Mouse (Mus musculus) ES-E14 (cell line): ENCODE data around the gene BC080695. TPM values are rescaled to one million over a fixed set of nuclear protein-coding genes. Genes with fewer than 3 reads are reported as not detected.
"Not testable (repeated sequence)": the region's sequence is repeated elsewhere in the genome, so short reads cannot be mapped to it uniquely, and the experiment has no call there.

Experiments used
- DNase-seq: peaks from one replicate; pipeline ENCODE4 v3.0.0-alpha.2; 2013; ENCODE audit warnings: low read depth, low spot score
- H3K27ac ChIP-seq: 2 replicates; pipeline ENCODE4 v1.5.1; 2012; ENCODE audit warnings: low read depth, mild to moderate bottlenecking, low read length, moderate library complexity, mixed read lengths; ENCODE audit not compliant: poor library complexity, insufficient read depth, severe bottlenecking
- H3K36me3 ChIP-seq: 2 replicates; pipeline ENCODE4 v1.6.1; 2012; ENCODE audit warnings: mild to moderate bottlenecking, low read length, moderate library complexity, mixed read lengths; ENCODE audit not compliant: control insufficient read depth, poor library complexity, insufficient read depth, severe bottlenecking
- H3K4me1 ChIP-seq, 2 experiments: fragments of 150-350 bp in 1 of 2; sonication (generic) in 1 of 2; 2 replicates each; pipeline ENCODE4 v1.6.1; 2012; ENCODE audit warnings: low read length in 2 of 2, mild to moderate bottlenecking in 1 of 2, mixed read lengths in 1 of 2; ENCODE audit not compliant: control insufficient read depth in 2 of 2, insufficient read depth in 2 of 2, poor library complexity in 1 of 2
- H3K4me3 ChIP-seq, 2 experiments: fragments of 150-350 bp in 1 of 2; sonication (generic) in 1 of 2; 2 replicates each; pipeline ENCODE4 v1.5.1; 2012; ENCODE audit warnings: low read length in 2 of 2, low read depth in 1 of 2, mild to moderate bottlenecking in 1 of 2, mixed read lengths in 1 of 2; ENCODE audit not compliant: insufficient read depth in 1 of 2, poor library complexity in 1 of 2, severe bottlenecking in 1 of 2
- H3K9ac ChIP-seq: 2 replicates; pipeline ENCODE4 v1.6.1; 2012; ENCODE audit warnings: low read depth, mild to moderate bottlenecking, low read length, mixed read lengths; ENCODE audit not compliant: poor library complexity, insufficient read depth, severe bottlenecking
- H3K9me3 ChIP-seq: fragments of 150-350 bp; sonication (generic); 2 replicates; pipeline ENCODE4 v1.6.1; 2012; ENCODE audit warnings: low read depth, mild to moderate bottlenecking, low read length; ENCODE audit not compliant: control insufficient read depth, insufficient read depth
- MAFK ChIP-seq: IDR thresholded peaks from 2 replicates; pipeline ENCODE4 v1.6.1; 2014; ENCODE audit warnings: mild to moderate bottlenecking, low read depth, low read length, inconsistent platforms; ENCODE audit not compliant: insufficient read depth
- ZNF384 ChIP-seq: IDR thresholded peaks from 2 replicates; pipeline ENCODE4 v1.6.1; 2012; ENCODE audit warnings: low read depth, low read length, inconsistent platforms
- in situ Hi-C, 2 experiments: fragments of 600-800 bp; cut with MboI; formaldehyde crosslinking; loops; one replicate each; pipeline ENCODE4 v1.15.1; 2025; ENCODE audit warnings: low sequenced_read_pairs in 2 of 2, inconsistent platforms in 1 of 2; ENCODE audit not compliant: unreplicated experiment in 2 of 2
- total RNA-seq: library from RNA; depleted of rRNA; stranded (reverse); fragments of 300-350 nt; gene quantifications from 2 replicates; pipeline ENCODE4 v1.2.3, GENCODE M21; 2012; rRNA removed

Gene BC080695
- total RNA-seq, result 1.5 and 1.6 TPM in 2 replicates

DNA sequence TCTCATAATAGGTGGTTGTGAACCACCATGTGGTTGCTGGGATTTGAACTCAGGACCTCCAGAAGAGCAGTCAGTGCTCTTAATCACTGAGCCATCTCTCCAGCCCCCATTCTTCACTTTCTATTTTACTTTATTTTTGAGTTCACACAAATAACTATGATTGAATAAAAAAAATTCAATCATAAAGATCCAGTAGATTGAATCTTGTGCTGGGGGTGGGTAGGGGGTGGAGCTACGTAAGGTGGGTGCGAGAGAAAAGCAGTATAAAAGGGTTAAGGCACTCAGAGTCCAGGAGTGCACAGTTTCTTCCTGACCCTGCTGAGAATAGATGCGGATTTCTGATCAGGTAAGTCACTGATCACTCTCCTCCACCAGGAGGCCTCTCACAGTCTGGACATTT, at the start of gene BC080695, which contains the start of gene Gm13057:
BC080695 (plus strand) TSS at position 301 of the 400 bp plus-strand sequence.
Gm13057 (plus strand) TSS at position 310 of the 400 bp plus-strand sequence.
- H3K36me3 ChIP-seq, H3K9ac ChIP-seq, H3K9me3 ChIP-seq, H3K27ac ChIP-seq, H3K4me3 ChIP-seq, DNase-seq, H3K4me1 ChIP-seq, in situ Hi-C loops: not testable (repeated sequence)

DNA sequence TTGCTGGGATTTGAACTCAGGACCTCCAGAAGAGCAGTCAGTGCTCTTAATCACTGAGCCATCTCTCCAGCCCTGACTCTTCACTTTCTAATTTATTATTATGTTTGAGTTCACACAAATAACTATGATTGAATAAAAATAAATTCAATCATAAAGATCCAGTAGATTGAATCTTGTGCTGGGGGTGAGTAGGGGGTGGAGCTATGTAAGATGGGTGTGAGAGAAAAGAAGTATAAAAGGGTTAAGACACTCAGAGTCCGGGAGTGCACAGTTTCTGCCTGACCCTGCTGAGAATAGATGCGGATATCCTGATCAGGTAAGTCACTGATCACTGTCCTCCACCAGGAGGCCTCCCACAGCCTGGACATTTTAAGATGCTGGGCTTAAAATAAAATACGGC, 40.5 kb upstream of the BC080695 start, which contains the start of gene Gm13043:
Gm13043 (plus strand) TSS at position 301 of the 400 bp plus-strand sequence.
- no peak for DNase-seq
- H3K36me3 ChIP-seq, result no peaks in the 10 kb centered on the region
- H3K4me1 ChIP-seq, result no peaks in the 10 kb centered on the region
- no peak within 1 kb of the TSS for H3K27ac ChIP-seq
- H3K4me3 ChIP-seq, result no peak within 1 kb of the TSS
- in situ Hi-C loops, result no loop called here
- H3K9ac ChIP-seq, result no peak within 1 kb of the TSS
- TF ChIP-seq ZNF384 (no peak), MAFK (no peak)
- H3K9me3 ChIP-seq, result no peaks in the 10 kb centered on the region

DNA sequence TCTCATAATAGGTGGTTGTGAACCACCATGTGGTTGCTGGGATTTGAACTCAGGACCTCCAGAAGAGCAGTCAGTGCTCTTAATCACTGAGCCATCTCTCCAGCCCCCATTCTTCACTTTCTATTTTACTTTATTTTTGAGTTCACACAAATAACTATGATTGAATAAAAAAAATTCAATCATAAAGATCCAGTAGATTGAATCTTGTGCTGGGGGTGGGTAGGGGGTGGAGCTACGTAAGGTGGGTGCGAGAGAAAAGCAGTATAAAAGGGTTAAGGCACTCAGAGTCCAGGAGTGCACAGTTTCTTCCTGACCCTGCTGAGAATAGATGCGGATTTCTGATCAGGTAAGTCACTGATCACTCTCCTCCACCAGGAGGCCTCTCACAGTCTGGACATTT, 15.8 kb upstream of the BC080695 start, which contains the start of gene Gm13040:
Gm13040 (plus strand) TSS at position 301 of the 400 bp plus-strand sequence.
- H3K36me3 ChIP-seq, in situ Hi-C loops, H3K9me3 ChIP-seq, H3K4me1 ChIP-seq, H3K27ac ChIP-seq, H3K9ac ChIP-seq, H3K4me3 ChIP-seq, DNase-seq: not testable (repeated sequence)

DNA sequence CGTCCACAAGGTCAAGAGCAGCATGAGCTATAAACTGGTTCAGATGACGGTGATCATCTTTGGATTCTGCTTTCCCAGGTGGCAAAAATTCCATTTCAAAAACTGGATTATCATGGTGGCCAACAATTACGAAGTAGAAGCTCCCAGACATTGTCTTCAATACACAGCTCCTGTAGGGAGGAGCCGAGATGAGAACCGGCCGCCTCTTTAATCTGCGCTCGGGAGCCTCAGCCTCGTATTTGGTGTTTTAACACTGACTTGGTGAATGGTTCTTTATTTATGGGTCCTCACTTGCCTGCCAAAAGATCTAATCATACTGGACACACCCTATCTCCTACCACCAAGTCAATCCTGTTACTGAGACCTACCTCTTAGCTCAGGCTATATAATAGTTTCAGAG, 60.4 kb downstream of the BC080695 start:
- in situ Hi-C loops, H3K27ac ChIP-seq, H3K9ac ChIP-seq, H3K4me3 ChIP-seq, H3K36me3 ChIP-seq, H3K4me1 ChIP-seq, DNase-seq, H3K9me3 ChIP-seq: not testable (repeated sequence)

DNA sequence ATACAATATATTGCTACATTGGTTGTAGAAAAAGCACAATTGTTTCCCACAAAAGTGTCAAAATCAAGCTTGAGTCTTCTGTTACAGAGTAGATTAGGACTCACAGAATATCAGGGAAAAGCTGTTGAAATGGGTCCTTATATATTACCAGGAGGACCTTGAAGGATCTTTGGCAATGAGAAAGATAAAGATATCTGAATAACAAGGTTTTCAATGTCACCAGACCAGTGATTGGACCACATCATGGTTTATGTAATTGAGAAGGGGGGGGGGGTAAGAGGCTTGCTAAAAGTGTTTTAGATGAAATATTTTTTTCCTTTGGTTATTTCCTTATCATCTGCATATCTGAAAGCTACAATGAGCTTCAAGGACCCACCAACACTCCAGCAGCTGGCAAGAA, 63.2 kb downstream of the BC080695 start, which contains the start of gene Gm13083:
Gm13083 (plus strand) TSS at position 301 of the 400 bp plus-strand sequence.
- not testable (repeated sequence) for H3K4me3 ChIP-seq, H3K9me3 ChIP-seq, H3K36me3 ChIP-seq, H3K27ac ChIP-seq, H3K4me1 ChIP-seq, DNase-seq, H3K9ac ChIP-seq
- in situ Hi-C loops, result loop anchor here in 1 of 2 experiments (5.0 kb wide), 1 partner anchor 283 kb away; no protein-coding TSS in a partner anchor

DNA sequence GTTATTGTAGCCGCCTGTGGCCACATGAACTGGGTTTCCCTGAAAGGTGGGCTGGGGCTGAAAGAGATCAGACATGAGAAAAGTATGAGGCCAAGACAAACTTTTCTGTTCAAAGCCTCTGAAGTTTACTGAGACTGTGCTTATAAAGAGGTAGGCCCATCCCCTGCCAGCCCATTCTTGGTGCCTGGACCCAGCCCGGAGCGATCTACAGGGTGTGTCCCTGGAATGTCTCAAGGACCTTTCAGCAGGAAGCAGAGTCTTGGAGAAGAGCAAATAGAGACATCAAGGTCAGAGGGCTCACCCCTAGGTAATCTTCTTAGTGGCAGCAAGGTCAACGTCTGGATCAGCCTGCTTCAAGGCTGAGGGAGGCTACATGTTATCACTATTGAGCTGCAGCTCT, 66.6 kb downstream of the BC080695 start:
- not testable (repeated sequence) for H3K27ac ChIP-seq, H3K9me3 ChIP-seq, H3K4me3 ChIP-seq, H3K9ac ChIP-seq, H3K4me1 ChIP-seq, H3K36me3 ChIP-seq
- in situ Hi-C loops, result loop anchor here in 1 of 2 experiments (5.0 kb wide), 1 partner anchor 279 kb away; no protein-coding TSS in a partner anchor
- DNase-seq, result peak; percentile 21

Other genes starting within 250 kb of the BC080695 start
- gene Lrrc38, start 201.9 kb upstream of the BC080695 start, total RNA-seq, result 0.22 and 0.32 TPM in 2 replicates
- 1.8 and 2.0 TPM in 2 replicates for gene Pramel1, start 157.3 kb upstream of the BC080695 start, total RNA-seq
- gene Pramef8, start 139.3 kb upstream of the BC080695 start, total RNA-seq, result 33.3 and 36.8 TPM in 2 replicates
- gene Oog4, start 101.4 kb upstream of the BC080695 start, total RNA-seq, result not detected in 2 replicates
- 0.37 and 1.3 TPM in 2 replicates for gene Gm13043, start 40.4 kb upstream of the BC080695 start, total RNA-seq
- 1.4 TPM in 1 of 2 replicates, not detected in the other for gene Gm13040, start 15.7 kb upstream of the BC080695 start, total RNA-seq
- not detected in 2 replicates for gene Gm13057, start within 50 bp of the BC080695 start, total RNA-seq
- gene Gm13083, start 63.3 kb downstream of the BC080695 start, total RNA-seq, result 0.42 and 0.67 TPM in 2 replicates
- not detected in 2 replicates for gene Gm13088, start 105.5 kb downstream of the BC080695 start, total RNA-seq
- gene Gm13089, start 151.0 kb downstream of the BC080695 start, total RNA-seq, result not detected in 2 replicates
- gene Gm13078, start 167.8 kb downstream of the BC080695 start, total RNA-seq, result 0.90 and 1.2 TPM in 2 replicates
- gene Gm13023, start 237.7 kb downstream of the BC080695 start, total RNA-seq, result not detected in 2 replicates